Mouse (Mus musculus): ENCODE results near the gene Isl1.

Gene Isl1

DNA sequence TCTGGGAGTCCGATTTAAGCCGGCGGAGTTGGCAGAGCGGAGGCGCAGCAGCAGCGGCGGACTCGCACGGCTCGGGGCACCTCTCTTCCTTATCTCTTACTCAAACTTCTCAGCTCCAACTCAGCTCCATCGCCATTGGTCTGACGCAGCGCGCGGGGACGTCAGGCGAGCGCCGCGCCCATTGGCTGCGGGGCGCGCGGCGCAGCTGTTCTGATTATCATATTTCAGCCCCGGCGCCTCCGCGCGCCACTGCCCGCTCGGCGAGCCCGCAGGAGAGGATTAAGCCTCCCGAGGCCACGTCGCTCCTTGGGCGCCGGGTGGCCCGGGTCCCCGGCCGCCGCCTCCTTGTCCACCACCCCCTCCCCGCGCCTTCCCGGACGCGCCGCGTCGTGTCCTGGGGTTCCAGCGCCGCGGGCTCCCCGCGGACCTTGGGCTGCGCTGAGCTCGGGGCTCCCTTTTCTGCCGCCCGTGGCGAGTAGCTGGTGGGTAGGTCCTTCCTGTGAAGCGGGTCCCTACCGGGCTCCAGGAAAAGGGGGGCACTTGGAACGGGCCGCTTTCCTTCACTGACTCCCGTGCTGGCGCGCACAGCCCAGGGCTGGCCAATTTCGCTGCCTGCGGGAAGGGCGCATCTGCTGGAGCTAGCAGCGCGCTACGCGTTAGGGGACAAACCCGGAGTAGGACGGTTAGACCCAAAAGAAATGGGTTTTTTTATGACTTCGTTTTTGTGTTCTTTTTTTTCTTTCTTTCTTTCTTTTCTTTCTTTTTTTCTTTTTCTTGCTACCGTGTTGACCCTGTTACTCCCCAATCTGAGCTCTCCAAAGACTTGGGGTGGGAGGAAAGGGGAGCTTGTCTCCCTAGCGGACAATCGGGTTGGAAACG, at the start of gene Isl1:
Gene Isl1 (minus strand): TSS at position 106 of the 879 bp plus-strand sequence.
- peak; percentile 25 to 37 for DNase-seq

DNA sequence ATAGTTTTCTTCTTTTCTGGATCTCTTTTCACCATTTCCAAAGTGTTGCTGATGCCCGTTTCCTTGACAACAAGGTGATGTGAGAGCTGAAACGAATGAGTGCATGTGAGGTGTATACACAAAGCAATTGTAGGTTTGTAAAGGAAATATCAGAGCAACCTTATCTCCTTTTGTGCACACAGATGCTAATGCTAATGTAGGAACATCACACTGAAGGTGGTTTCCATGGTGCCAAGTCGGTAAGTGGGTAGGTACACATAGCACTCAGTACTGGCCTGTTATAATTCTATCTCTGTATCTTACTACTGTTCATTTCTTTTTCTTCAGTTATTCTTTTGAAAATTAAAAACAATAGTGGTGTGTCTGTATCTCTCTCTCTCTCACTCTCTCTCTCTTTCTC, 26.3 kb upstream of the Isl1 start:
- DNase-seq: no peak

DNA sequence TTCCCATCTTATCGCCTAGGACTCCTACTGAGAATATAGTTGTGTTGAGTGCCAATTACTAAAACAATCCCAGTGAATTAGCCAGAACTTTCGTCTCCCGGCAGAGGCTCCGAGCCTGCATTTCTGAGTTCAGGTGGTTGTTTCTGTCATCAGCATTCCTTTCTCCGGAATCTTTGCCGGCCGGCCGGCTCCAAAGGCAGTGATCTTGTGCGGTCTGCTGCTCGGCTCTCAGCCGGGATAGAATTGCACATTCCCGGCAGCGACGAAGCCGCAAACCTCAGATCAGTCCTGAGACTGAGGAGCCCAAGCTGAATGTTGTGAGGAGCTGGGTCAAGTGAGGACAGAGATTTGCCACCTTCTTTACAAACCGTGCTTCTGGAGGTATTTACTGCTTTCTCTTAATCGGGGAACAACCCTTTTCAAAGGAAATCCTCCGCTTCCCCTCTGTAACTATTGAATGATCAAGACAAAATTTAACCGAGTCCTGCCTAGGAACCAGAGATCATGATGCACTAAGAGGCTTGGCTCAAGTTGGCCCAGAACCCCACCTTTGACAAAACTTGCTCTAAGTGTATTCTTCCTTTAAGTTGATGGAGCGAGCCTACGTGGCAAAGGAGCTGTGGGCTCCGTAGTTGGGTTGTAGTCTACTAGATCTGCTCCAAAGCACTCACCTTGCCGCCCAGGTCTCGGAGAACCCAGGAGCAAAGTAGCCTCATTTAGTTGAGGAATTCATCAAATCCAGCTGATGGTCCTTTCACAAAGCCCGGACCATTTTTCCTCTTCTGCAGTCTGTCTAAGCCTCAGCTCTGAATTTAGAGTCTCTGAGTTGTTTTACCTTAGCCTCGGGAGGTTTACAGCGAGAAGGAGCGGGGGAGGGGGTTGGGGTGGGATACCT, 4.4 kb upstream of the Isl1 start:
- DNase-seq: no peak

DNA sequence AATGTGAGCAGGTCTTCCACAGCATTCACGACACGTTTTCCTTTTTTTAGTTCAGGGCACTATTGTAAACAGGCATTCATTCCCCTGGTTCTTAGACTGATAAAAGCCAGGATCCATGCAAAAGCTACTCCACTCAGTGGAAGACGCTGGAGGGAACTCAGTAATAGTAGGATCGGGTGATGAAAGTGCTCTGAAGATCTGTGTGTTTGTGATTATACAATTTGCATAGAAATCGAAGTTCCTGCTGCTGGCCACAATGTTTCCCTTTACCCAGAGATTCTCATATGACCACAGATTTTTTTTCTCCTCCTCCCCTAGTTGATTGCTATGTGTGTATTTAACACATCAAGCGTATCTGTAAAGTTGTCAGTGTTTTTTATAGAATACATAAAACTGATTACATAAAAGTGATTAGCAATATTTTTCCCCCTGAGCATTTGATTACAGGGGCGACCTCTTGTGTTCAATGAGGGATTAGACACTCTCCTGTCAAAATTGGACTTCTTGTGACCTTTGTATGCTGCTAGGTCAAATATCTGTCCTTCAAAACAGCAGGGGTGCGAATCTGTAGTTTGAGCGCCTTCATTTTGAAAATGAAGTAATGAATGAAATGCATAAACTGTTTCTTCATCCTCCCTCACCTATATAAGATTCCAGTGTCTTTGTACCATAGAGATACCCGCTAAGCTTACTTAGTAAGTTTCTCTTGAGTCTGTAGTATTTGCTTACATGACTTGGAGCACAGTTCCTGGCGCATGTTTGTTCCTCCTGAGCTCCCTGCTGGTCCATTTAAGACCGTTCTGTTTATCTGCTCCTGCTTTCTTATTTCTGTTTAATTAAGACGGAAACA, 2.6 kb upstream of the Isl1 start:
- peak in 1 of 2 experiments; percentile 24 for DNase-seq

DNA sequence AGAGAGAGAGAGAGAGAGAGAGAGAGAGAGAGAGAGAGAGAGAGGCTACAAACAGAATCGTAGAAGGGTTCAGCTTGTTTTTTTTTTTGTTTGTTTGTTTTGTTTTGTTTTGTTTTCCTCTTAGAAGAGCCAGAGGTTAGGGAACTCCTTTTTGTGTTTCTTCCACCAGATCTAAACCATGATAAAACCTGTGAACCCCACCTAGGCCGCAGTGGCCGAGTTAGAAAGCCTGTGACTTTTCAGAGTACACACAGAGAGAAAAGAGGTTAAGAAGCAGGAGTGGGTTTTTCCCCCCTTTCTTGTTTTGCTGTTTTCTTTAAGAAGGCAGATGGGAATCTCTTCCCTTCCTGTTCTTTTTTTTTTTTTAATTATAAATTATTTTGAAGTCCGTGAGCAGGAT, 1.5 kb upstream of the Isl1 start:
- no peak for DNase-seq

DNA sequence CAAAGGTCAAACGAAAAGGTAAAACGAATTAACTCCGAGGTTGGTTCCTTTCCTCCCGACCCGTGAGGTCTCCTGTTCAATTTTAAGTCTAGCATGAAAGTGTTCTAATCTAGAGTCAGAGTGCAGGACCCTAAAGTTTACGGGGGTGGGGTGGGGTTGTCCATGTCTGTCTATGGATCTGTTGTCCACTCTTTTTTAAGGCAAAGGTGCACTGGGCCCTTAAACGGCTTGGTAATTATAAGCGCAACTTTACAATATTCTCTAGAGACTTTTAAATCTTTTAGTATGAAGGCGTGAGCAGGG, 925 bp upstream of the Isl1 start:
- DNase-seq: peak in 1 of 2 experiments; percentile 37

DNA sequence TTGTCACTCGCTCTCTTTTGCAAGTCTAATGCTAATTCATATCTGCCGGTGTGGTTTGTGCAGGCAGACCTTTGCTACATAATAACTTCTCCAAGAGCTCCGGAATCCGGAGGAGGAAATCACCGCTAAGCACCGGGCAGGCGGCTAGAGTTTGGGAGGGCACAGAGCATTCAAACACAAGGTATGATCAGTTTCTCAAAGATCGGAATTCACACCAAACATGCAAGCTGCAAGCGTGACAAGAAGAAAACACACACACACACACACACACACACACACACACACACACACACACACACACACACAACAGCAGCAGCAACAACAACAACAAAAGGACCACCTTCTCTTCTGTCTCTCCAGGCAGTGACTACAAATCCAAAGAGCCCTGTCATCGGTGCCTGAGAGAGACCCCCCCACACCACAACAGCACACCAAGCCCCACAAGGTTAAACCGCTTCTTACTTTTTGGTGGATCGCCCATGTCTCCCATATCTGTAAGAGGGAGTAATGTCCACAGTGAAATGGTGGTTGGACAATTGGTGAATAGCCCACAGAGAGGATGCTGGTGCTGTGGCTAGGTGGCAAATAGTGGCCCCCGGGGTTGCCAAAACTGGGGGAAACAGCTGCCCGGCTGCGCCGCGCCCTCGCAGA, 431 bp downstream of the Isl1 start:
- peak; percentile 28 to 45 for DNase-seq

DNA sequence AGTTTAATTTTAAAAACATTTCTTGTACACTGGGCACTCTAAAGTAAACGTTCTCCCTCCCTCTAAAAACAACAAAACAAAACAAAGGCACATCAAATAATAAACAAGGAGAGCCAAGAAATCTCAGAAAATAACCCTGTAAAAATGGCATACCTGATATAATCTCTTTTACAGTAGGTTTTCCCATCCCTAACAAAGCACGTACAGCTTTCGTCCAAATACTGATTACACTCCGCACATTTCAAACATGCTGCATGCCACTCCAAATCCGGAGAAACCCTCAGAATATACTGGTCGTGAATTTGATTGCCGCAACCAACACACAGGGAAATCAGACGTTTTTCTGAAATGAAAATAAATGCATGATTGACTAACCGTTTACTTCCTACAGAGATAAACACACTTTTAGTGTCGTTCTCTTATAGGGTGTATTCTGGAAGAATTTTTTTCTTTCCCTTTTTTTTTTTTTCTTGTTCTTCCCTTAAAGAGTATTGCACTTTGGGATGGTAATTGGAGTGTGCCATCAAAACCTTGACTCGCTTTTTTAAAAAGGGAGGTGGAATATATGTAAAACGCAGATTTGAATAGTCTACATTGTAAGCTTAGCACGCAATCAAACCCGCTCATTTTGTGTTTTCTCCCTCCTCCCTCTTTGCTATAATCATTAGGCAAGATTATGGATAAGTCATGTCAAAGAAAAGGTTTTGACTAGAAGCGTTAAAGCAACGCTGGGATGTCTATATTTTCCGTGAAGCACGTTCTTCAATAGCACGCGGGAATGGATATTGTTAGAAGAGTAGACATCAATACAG, 1.2 kb downstream of the Isl1 start:
- peak in 1 of 2 experiments; percentile 52 for DNase-seq

DNA sequence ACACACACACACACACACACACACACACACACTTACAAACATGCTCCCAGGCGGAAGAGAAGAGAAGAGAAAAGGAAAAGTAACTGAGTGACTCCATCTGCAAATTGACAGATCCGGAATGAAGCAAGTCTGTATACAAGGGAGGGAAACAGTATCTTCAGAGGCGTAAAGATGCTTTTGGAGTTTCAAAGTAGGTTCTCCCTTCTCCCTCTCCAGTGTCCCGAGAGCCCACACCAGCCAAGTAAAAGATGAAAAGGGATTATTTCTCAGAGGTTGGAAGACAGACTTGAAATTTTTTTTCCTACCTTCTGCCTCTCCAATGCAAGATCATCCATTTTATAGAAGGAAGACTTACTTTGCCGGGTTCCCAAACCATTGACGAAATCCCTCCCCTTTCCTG, 2.9 kb downstream of the Isl1 start:
- DNase-seq: no peak

DNA sequence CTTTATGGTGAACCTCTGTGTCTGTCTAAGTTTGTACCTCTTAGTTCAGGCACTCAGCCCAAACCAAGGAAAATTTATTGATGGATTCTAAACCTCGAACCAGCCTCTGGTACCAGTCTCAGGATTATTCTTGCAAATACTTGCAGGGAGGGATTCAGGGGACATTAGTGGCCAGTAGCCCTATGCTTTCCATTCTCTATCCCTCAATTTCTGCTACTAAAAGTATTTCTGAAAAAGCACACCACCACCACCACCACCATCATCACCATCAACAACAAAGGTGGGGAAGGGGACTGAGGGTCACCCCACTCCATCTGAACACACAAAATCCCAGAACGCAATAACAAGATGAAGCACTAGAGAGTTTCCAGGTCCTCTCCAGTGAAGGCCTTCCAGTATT, 3.8 kb downstream of the Isl1 start:
- no peak for DNase-seq

DNA sequence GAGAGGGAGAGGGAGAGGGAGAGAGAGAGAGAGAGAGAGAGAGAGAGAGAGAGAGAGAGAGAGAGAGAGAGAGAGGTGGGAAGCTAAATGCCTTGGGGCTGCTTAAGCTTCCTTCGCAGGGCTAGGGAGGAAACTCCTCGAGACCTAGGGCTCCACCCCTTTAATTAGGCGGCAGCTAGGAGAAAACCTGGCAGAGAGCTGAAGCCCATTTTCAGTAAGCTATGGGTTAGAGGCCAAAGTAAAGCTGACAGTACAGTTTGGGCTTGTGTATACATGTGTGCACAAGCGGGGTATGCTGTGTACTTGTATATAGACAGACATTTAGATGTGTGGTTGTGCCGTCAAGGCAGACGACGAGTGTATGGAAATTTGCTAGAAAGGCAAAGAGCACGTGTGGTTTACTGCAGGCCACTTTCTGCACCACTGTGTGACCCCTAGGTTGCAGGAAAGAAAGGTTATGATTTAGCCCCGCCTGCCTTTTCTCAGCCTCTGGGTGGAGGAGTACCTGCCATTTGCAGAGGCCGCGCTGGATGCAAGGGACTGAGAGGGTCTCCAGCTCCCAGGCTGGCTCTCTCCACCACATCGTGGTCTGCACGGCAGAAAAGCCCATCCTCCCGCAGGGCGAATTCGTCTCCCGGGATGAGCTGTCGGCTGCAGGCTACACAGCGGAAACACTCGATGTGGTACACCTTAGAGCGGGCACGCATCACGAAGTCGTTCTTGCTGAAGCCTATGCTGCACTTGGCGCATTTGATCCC, 4.6 kb downstream of the Isl1 start:
- peak; percentile 15 to 21 for DNase-seq

DNA sequence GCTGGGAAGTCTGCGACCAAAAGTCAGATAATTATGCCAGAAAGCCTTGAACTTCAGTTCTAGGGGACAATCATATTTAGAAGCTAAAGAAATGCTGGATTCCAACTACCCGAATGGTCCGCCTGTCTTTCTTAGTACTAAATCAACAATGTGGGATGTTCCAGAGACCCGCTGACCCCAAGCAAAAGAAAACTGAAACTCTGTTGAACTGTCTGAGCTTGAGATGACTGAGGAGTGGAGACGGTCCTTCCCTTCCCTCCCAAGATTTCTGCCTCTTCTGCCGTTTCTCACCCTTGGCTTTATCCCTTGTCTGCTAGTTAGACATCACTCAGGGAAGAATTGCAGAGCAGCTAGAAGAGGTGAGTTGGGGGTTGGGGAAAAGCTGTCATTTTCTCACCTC, 5.7 kb downstream of the Isl1 start:
- DNase-seq: no peak

DNA sequence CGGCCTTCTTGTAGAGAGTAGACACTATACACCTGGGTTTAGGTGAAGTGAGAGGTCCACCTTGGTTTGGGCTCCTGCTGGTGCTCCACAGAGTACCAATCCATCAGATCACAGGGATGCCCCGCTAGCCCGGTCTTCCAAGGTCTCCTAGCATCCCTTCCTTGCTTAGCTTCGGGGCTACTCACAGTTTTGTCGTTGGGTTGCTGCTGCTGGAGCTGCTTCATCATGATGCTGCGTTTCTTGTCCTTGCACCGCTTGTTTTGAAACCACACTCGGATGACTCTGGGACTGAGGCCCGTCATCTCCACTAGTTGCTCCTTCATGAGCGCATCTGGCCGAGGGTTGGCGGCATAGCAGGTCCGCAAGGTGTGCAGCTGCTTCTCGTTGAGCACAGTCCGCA, 6.6 kb downstream of the Isl1 start:
- DNase-seq: no peak

DNA sequence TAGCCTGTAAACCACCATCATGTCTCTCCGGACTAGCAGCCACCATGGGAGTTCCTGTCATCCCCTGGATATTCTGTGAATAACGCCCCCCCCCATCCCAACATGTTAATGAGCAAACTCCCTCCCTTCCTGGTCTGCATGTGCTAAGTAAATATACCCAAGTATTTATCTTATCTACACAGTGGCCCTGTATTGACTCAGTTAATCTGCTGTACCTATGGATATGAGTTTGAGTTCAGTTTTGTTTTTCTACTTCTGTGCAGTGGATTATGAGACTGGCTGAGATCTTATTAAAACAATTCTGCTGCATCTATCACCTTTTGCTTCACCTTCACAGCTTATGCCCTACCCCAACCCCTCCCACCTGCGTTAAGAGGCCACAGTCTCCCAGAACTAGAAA, 7.8 kb downstream of the Isl1 start:
- no peak for DNase-seq

DNA sequence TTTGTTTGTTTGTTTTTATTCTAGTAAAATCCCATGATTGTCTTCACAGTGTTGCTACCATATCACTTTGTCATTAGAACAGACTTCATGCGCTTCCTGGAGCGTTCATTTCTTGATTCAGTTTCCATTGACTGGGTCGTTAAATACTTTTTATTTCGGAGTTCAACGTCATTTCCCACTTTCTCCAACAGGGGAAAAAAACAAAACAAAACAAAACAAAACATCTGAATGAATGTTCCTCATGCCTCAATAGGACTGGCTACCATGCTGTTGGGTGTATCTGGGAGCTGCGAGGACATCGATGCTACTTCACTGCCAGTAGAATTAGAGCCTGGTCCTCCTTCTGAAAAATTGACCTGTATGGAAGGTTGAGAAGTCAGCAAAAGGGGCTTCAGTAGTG, 10.2 kb downstream of the Isl1 start:
- DNase-seq: no peak

DNA sequence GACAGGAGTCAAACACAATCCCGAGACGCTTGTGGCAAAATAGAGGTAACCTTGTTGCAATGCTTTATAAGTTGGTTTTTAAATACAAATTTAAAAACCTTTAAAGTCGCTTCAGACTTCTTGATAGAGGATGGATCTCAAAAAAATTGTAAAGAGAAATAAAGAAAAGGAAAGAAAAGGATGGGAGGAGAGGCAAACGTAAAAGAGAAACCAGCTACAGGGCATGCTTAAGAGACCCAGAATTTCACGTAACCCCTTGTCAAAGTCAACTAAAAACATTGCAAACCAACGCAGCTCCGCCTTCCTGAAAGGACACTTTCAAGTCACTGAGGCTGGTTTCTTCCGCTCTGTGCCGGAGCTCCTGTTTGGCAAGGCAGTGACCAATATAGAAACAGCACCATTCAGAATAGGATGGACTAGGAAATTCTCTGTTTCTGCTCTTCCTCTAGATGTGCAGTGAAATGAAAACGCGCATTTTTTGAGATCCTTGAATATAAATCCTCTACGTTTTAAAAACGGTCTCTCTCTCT, 10.8 kb downstream of the Isl1 start:
- no peak for DNase-seq

DNA sequence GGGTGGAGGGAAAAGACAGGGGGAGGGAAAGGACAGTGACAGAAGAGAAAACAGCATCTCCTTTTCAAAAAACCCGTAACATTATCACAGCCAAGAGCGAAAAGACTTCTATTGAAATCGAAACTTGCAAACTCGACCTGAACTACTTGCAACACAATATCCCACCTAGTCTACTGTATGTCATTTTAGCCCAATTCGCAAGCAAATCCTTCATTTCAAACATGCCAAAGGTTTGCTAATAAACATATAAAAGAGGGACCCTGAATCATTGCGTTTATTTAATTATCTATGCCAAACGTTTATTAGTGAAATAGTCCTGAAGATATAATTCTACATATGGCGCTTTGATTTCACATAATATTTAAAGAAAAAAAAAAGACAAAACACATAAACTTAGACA, 11.5 kb downstream of the Isl1 start:
- DNase-seq: no peak

DNA sequence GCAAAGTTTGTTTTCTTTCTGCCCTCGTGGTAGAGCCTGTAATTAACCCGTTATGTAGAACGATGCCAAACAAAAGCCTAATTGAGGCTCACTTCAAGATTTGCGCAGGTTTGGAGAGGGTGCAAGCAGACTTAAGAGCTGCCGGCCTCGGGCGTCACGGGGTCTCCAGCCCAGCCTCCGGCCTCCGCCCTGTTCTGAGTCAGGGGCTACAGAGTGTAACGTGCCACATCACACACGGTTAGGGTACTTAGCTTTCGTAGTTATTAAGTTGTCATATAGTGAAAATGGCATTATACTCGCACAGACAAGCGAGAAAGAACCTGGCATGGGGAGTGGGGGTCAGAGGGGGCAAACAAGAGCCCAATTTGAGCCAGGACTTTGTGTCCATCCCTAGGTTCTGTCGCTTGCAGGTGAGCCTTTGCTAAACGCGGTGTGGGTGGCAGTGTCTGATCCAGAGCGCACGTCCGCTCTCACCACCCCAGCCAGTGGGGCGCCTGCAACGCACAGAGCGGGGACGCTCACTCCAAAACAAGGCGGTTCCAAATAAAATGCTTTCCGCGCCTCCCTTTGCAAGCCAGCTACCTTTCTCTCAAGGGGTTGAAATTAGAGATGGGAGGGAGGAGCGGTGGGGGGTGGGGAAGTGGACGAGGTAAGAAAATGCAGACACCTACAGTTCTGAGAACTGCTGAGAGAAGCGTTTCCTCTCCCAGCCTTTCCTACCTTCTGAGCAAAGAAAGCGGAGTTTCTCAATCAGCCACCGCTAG, 12.3 kb downstream of the Isl1 start:
- DNase-seq: no peak

DNA sequence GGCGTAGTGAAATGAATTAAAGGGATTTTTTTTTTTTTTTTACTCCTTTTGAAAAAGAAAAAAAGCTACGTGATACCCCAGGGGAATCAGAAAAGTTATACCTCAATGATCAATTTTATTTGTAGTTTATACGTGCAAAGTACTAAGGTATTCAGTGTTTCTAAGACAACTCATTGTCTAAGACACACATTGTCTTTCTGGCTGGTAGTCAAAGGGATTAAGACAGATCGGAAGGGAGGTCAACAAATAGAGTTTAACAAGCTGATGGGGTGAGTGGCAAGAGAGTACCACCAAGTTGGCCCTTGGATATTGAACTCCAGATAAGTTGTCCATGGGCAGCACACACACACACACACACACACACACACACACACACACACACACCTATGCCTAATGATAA, 14.1 kb downstream of the Isl1 start:
- peak in 1 of 2 experiments; percentile 2 for DNase-seq

DNA sequence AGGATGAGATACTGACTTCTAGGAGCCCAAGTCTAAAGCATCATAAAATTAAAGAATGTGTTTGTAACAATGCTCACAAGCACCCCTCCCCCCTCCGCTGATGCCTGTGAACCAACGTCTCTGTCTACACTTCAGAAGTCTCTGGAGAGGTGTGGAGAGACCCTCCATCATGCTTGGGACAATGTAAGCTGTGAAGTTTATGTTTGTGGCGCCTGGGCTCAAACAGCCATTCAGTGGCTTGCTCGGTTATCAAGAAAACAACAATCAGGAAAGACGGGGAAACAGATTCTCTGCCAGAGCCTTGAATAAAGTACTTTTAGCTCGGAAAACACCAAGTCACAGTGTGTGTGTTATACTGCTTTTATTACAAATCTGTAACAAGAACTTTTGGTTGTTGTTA, 14.8 kb downstream of the Isl1 start:
- DNase-seq: peak in 1 of 2 experiments; percentile 10
